Mouse (Mus musculus): ENCODE results near the gene Rapgef6. TPM values are rescaled to one million over a fixed set of nuclear protein-coding genes. Genes with fewer than 3 reads are reported as not detected.
A peak's percentile ranks its signal among the peaks of the same experiment; 100 is the strongest.

The Rapgef6 gene
- polyA plus RNA-seq, 1 experiment from 2014 or later = 35.8 TPM

- Histone ChIP-seq H3K9ac (ENCODE audit: low read depth, low read length) (peak overlapping the region; percentile 61), H3K27me3 (ENCODE audit: control insufficient read depth, insufficient read depth, low read length) (no peaks in the 10 kb centered on the region), H3K27ac (ENCODE audit: low read depth, low read length) (peak overlapping the region; percentile 91), H3K4me1 (ENCODE audit: control insufficient read depth, insufficient read depth, low read length) (peaks cover 10% of the 10 kb centered on the region; the same call in 1 of the 2 replicates), H3K9me3 (ENCODE audit: control insufficient read depth, low read length) (no peaks in the 10 kb centered on the region), H3K4me2 (replicated peaks; ENCODE audit: low read depth, low read length) (peak overlapping the region; percentile 73), H3K36me3 (ENCODE audit: control insufficient read depth, insufficient read depth, low read length) (no peaks in the 10 kb centered on the region), H3K4me3 (ENCODE audit: low read length) (peak overlapping the region; percentile 79)
- WGBS = under 1% methylated on average over 18 of the region's 18 CpGs
- ATAC-seq (ENCODE audit: low FRiP score, low TSS enrichment) = no peak
Observed at GRCm38 (mm10) chr11:54521927-54522528, 619 bp upstream of the Rapgef6 start.

- Histone ChIP-seq H3K36me3 (ENCODE audit: control insufficient read depth, insufficient read depth, low read length) (no peaks in the 10 kb centered on the region), H3K4me2 (replicated peaks; ENCODE audit: low read depth, low read length) (peak overlapping the region; percentile 52), H3K27me3 (ENCODE audit: control insufficient read depth, insufficient read depth, low read length) (no peaks in the 10 kb centered on the region), H3K9ac (ENCODE audit: low read depth, low read length) (peak overlapping the region; percentile 77), H3K4me3 (ENCODE audit: low read length) (peak overlapping the region; percentile 79), H3K9me3 (ENCODE audit: control insufficient read depth, low read length) (no peaks in the 10 kb centered on the region), H3K27ac (ENCODE audit: low read depth, low read length) (peak overlapping the region; percentile 84; the same call in 1 of the 2 replicates), H3K4me1 (ENCODE audit: control insufficient read depth, insufficient read depth, low read length) (peaks cover 10% of the 10 kb centered on the region; the same call in 1 of the 2 replicates)
- 15% methylated on average over 10 of the region's 10 CpGs for WGBS
- no peak for ATAC-seq (ENCODE audit: low FRiP score, low TSS enrichment)
Observed at GRCm38 (mm10) chr11:54523431-54524001, 869 bp downstream of the Rapgef6 start.

GRCm38 (mm10) chr11:54528002-54528401, 5.4 kb downstream of the Rapgef6 start:
- Histone ChIP-seq H3K9ac (ENCODE audit: low read depth, low read length) (no peak overlapping the region), H3K27me3 (ENCODE audit: control insufficient read depth, insufficient read depth, low read length) (no peaks in the 10 kb centered on the region), H3K27ac (ENCODE audit: low read depth, low read length) (no peak overlapping the region), H3K4me3 (ENCODE audit: low read length) (no peak overlapping the region), H3K4me1 (ENCODE audit: control insufficient read depth, insufficient read depth, low read length) (peaks cover 10% of the 10 kb centered on the region; the same call in 1 of the 2 replicates), H3K4me2 (replicated peaks; ENCODE audit: low read depth, low read length) (no peak overlapping the region), H3K36me3 (ENCODE audit: control insufficient read depth, insufficient read depth, low read length) (no peaks in the 10 kb centered on the region), H3K9me3 (ENCODE audit: control insufficient read depth, low read length) (no peaks in the 10 kb centered on the region)
- 85% methylated on average over 2 of the region's 2 CpGs for WGBS
- no peak for ATAC-seq (ENCODE audit: low FRiP score, low TSS enrichment)

GRCm38 (mm10) chr11:54530391-54530790, 7.7 kb downstream of the Rapgef6 start:
- no peak for ATAC-seq (ENCODE audit: low FRiP score, low TSS enrichment)
- no peak overlapping the region for H3K9ac ChIP-seq (ENCODE audit: low read depth, low read length)
- H3K36me3 ChIP-seq (ENCODE audit: control insufficient read depth, insufficient read depth, low read length) = no peaks in the 10 kb centered on the region
- H3K27me3 ChIP-seq (ENCODE audit: control insufficient read depth, insufficient read depth, low read length) = no peaks in the 10 kb centered on the region
- H3K4me2 ChIP-seq (replicated peaks; ENCODE audit: low read depth, low read length) = no peak overlapping the region
- peak overlapping the region; percentile 3; the same call in 1 of the 2 replicates for H3K27ac ChIP-seq (ENCODE audit: low read depth, low read length)
- no peaks in the 10 kb centered on the region for H3K4me1 ChIP-seq (ENCODE audit: control insufficient read depth, insufficient read depth, low read length)
- 63% methylated on average over 1 of the region's 1 CpGs for WGBS
- H3K9me3 ChIP-seq (ENCODE audit: control insufficient read depth, low read length) = no peaks in the 10 kb centered on the region
- no peak overlapping the region for H3K4me3 ChIP-seq (ENCODE audit: low read length)

GRCm38 (mm10) chr11:54530916-54531315, 8.3 kb downstream of the Rapgef6 start:
- ATAC-seq (ENCODE audit: low FRiP score, low TSS enrichment) = no peak
- Histone ChIP-seq H3K9ac (ENCODE audit: low read depth, low read length) (no peak overlapping the region), H3K4me2 (replicated peaks; ENCODE audit: low read depth, low read length) (no peak overlapping the region), H3K27me3 (ENCODE audit: control insufficient read depth, insufficient read depth, low read length) (no peaks in the 10 kb centered on the region), H3K27ac (ENCODE audit: low read depth, low read length) (no peak overlapping the region), H3K9me3 (ENCODE audit: control insufficient read depth, low read length) (no peaks in the 10 kb centered on the region), H3K36me3 (ENCODE audit: control insufficient read depth, insufficient read depth, low read length) (no peaks in the 10 kb centered on the region), H3K4me3 (ENCODE audit: low read length) (no peak overlapping the region), H3K4me1 (ENCODE audit: control insufficient read depth, insufficient read depth, low read length) (no peaks in the 10 kb centered on the region)
- WGBS = 88% methylated on average over 1 of the region's 1 CpGs

- H3K36me3 ChIP-seq (ENCODE audit: control insufficient read depth, insufficient read depth, low read length) = no peaks in the 10 kb centered on the region
- ATAC-seq (ENCODE audit: low FRiP score, low TSS enrichment) = no peak
Observed at GRCm38 (mm10) chr11:54533834-54534233, 11.2 kb downstream of the Rapgef6 start.

GRCm38 (mm10) chr11:54534871-54535270, 12.2 kb downstream of the Rapgef6 start:
- Histone ChIP-seq H3K9me3 (ENCODE audit: control insufficient read depth, low read length) (no peaks in the 10 kb centered on the region), H3K4me2 (replicated peaks; ENCODE audit: low read depth, low read length) (no peak overlapping the region), H3K4me1 (ENCODE audit: control insufficient read depth, insufficient read depth, low read length) (no peaks in the 10 kb centered on the region), H3K27me3 (ENCODE audit: control insufficient read depth, insufficient read depth, low read length) (no peaks in the 10 kb centered on the region), H3K4me3 (ENCODE audit: low read length) (no peak overlapping the region), H3K27ac (ENCODE audit: low read depth, low read length) (no peak overlapping the region), H3K36me3 (ENCODE audit: control insufficient read depth, insufficient read depth, low read length) (no peaks in the 10 kb centered on the region), H3K9ac (ENCODE audit: low read depth, low read length) (no peak overlapping the region)
- 59% methylated on average over 6 of the region's 6 CpGs for WGBS
- ATAC-seq (ENCODE audit: low FRiP score, low TSS enrichment) = no peak

More at GRCm38 (mm10) chr11:54533834-54534233, 11.2 kb downstream of the Rapgef6 start:
- Histone ChIP-seq H3K4me1 (ENCODE audit: control insufficient read depth, insufficient read depth, low read length) (no peaks in the 10 kb centered on the region), H3K9me3 (ENCODE audit: control insufficient read depth, low read length) (no peaks in the 10 kb centered on the region), H3K4me3 (ENCODE audit: low read length) (no peak overlapping the region), H3K4me2 (replicated peaks; ENCODE audit: low read depth, low read length) (no peak overlapping the region), H3K9ac (ENCODE audit: low read depth, low read length) (no peak overlapping the region), H3K27me3 (ENCODE audit: control insufficient read depth, insufficient read depth, low read length) (no peaks in the 10 kb centered on the region), H3K27ac (ENCODE audit: low read depth, low read length) (no peak overlapping the region)
- WGBS = 69% methylated on average over 2 of the region's 2 CpGs

GRCm38 (mm10) chr11:54539031-54539430, 16.4 kb downstream of the Rapgef6 start:
- 66% methylated on average over 2 of the region's 2 CpGs for WGBS
- H3K9ac ChIP-seq (ENCODE audit: low read depth, low read length) = no peak overlapping the region
- H3K4me2 ChIP-seq (replicated peaks; ENCODE audit: low read depth, low read length) = no peak overlapping the region
- H3K4me3 ChIP-seq (ENCODE audit: low read length) = no peak overlapping the region
- no peaks in the 10 kb centered on the region for H3K9me3 ChIP-seq (ENCODE audit: control insufficient read depth, low read length)
- no peaks in the 10 kb centered on the region for H3K36me3 ChIP-seq (ENCODE audit: control insufficient read depth, insufficient read depth, low read length)
- H3K4me1 ChIP-seq (ENCODE audit: control insufficient read depth, insufficient read depth, low read length) = no peaks in the 10 kb centered on the region
- H3K27me3 ChIP-seq (ENCODE audit: control insufficient read depth, insufficient read depth, low read length) = no peaks in the 10 kb centered on the region
- no peak overlapping the region for H3K27ac ChIP-seq (ENCODE audit: low read depth, low read length)
- ATAC-seq (ENCODE audit: low FRiP score, low TSS enrichment) = no peak

- ATAC-seq (ENCODE audit: low FRiP score, low TSS enrichment) = no peak
- Histone ChIP-seq H3K9me3 (ENCODE audit: control insufficient read depth, low read length) (no peaks in the 10 kb centered on the region), H3K36me3 (ENCODE audit: control insufficient read depth, insufficient read depth, low read length) (no peaks in the 10 kb centered on the region), H3K4me2 (replicated peaks; ENCODE audit: low read depth, low read length) (no peak overlapping the region), H3K4me1 (ENCODE audit: control insufficient read depth, insufficient read depth, low read length) (no peaks in the 10 kb centered on the region), H3K27ac (ENCODE audit: low read depth, low read length) (no peak overlapping the region), H3K9ac (ENCODE audit: low read depth, low read length) (no peak overlapping the region), H3K4me3 (ENCODE audit: low read length) (no peak overlapping the region), H3K27me3 (ENCODE audit: control insufficient read depth, insufficient read depth, low read length) (no peaks in the 10 kb centered on the region)
- WGBS = 71% methylated on average over 2 of the region's 2 CpGs
Observed at GRCm38 (mm10) chr11:54539486-54539885, 16.8 kb downstream of the Rapgef6 start.
